Comparison of ENCODE assay signal across 8 mouse cellular contexts in the genomic region with DNA sequence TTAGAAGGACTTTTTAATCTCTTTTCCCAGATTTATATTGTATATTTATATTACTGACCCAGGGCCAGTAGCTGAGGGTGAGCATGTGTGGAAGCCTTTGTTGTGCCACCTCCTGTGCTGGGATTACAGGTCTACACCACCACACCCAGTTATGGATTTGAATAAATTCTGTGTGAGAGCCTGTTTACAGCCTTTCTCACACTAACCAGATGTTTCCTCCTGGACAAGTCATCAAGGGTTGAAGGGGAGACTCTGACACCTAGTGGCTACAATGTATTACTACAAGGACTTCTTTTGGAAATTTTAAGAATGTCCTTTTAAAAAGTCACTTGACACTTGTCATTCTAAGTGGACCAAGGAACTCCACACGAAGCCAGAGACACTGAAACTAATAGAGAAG. TPM values are rescaled to one million over a fixed set of nuclear protein-coding genes. Genes with fewer than 3 reads are reported as not detected.
DNase-seq lines count a peak whose midpoint lies in the region; ATAC-seq and TF ChIP-seq lines count a peak whose summit lies in the region.

No protein-coding gene starts in this region.

- H3K4me2 ChIP-seq in liver, embryonic 14.5 days (ENCODE audit: low read depth): no peak overlapping the region
- H3K4me2 ChIP-seq in liver, embryonic 11.5 days: no peak overlapping the region
- H3K4me2 ChIP-seq in hindbrain, postnatal 0 days (ENCODE audit: low read depth, low read length): no peak overlapping the region

- H3K27me3 ChIP-seq in liver, embryonic 14.5 days (ENCODE audit: control insufficient read depth, insufficient read depth, low read length): no peaks in the 10 kb centered on the region; the same call in 1 of the 2 replicates
- no peaks in the 10 kb centered on the region for H3K27me3 ChIP-seq in liver, embryonic 11.5 days (replicated peaks; ENCODE audit: control insufficient read depth, insufficient read depth, low read length)
- H3K27me3 ChIP-seq in hindbrain, postnatal 0 days (ENCODE audit: insufficient read depth, low read length): no peaks in the 10 kb centered on the region

- no peak overlapping the region for H3K27ac ChIP-seq in liver, embryonic 14.5 days
- H3K27ac ChIP-seq in liver, embryonic 11.5 days (ENCODE audit: low read depth, low read length): no peak overlapping the region
- H3K27ac ChIP-seq in hindbrain, postnatal 0 days: no peak overlapping the region

- 0% methylated on average over 1 of the region's 1 CpGs for WGBS in liver, embryonic 14.5 days (ENCODE audit: insufficient replicate concordance)
- WGBS in liver, embryonic 11.5 days: 0% methylated on average over 1 of the region's 1 CpGs
- WGBS in hindbrain, postnatal 0 days: 2% methylated on average over 1 of the region's 1 CpGs

- TF ChIP-seq EP300 in liver, embryonic 14.5 days (IDR thresholded peaks at IDR 0.05; ENCODE audit: low read depth): no peak

- no peak overlapping the region for H3K9ac ChIP-seq in liver, embryonic 14.5 days (replicated peaks)
- no peak overlapping the region for H3K9ac ChIP-seq in liver, embryonic 11.5 days (ENCODE audit: low read depth, low read length)
- H3K9ac ChIP-seq in hindbrain, postnatal 0 days (replicated peaks; ENCODE audit: low read length): no peak overlapping the region

- H3K9me3 ChIP-seq in liver, embryonic 14.5 days (ENCODE audit: control insufficient read depth, low read length): no peaks in the 10 kb centered on the region
- no peaks in the 10 kb centered on the region for H3K9me3 ChIP-seq in liver, embryonic 11.5 days (ENCODE audit: control insufficient read depth, low read length)
- H3K9me3 ChIP-seq in hindbrain, postnatal 0 days (ENCODE audit: low read length): no peaks in the 10 kb centered on the region

- TF ChIP-seq CTCF in liver, embryonic 14.5 days (IDR thresholded peaks at IDR 0.05; ENCODE audit: low read depth): peak; percentile 72
- TF ChIP-seq CTCF in hindbrain, postnatal 0 days (IDR thresholded peaks at IDR 0.05; ENCODE audit: low read depth): peak; percentile 76

- no peak for ATAC-seq in liver, embryonic 14.5 days (ENCODE audit: insufficient read depth)
- ATAC-seq in liver, embryonic 11.5 days (replicated peaks; ENCODE audit: low FRiP score): no peak
- 0 out of 2 replicates have a peak, but pooled peaks have one; percentile 29 for ATAC-seq in hindbrain, postnatal 0 days

- no peak overlapping the region for H3K4me3 ChIP-seq in liver, embryonic 14.5 days (ENCODE audit: insufficient read depth in 1 of 2, low read depth in 2 of 2, low read length in 2 of 2)
- no peak overlapping the region for H3K4me3 ChIP-seq in liver, embryonic 11.5 days (ENCODE audit: low read depth, low read length)
- H3K4me3 ChIP-seq in hindbrain, postnatal 0 days (ENCODE audit: low read length): no peak overlapping the region

- H3K4me1 ChIP-seq in liver, embryonic 14.5 days (replicated peaks; ENCODE audit: control insufficient read depth in 2 of 2, insufficient read depth in 2 of 2, low read length in 1 of 2): peaks cover 5 to 12% of the 10 kb centered on the region in 2 experiments; a peak in 3 of 4 replicates
- H3K4me1 ChIP-seq in liver, embryonic 11.5 days (replicated peaks; ENCODE audit: control insufficient read depth, insufficient read depth, low read length): no peaks in the 10 kb centered on the region
- H3K4me1 ChIP-seq in hindbrain, postnatal 0 days (ENCODE audit: insufficient read depth, low read length): no peaks in the 10 kb centered on the region

- no peaks in the 10 kb centered on the region for H3K36me3 ChIP-seq in liver, embryonic 14.5 days (replicated peaks; ENCODE audit: control insufficient read depth, insufficient read depth, low read depth)
- no peaks in the 10 kb centered on the region for H3K36me3 ChIP-seq in liver, embryonic 11.5 days (ENCODE audit: control insufficient read depth, insufficient read depth, low read length)
- no peaks in the 10 kb centered on the region for H3K36me3 ChIP-seq in hindbrain, postnatal 0 days (ENCODE audit: insufficient read depth, low read length)

- DNase-seq in adrenal gland, postnatal 14 days: peak; percentile 15
- no peak for DNase-seq in adrenal gland, postnatal 4 days (ENCODE audit: low spot score in 2 of 2)
- DNase-seq in liver, embryonic 14.5 days (ENCODE audit: low read depth in 3 of 3, low spot score in 3 of 3): peak; percentile 7 to 46 (median 25)
- no peak for DNase-seq in liver, embryonic 11.5 days (ENCODE audit: low spot score)
- peak; percentile 52 for DNase-seq in hindbrain, postnatal 0 days (ENCODE audit: low spot score)
- peak; percentile 61 for DNase-seq in retina, postnatal 1 day
- no peak for DNase-seq in thymus, postnatal 14 days
- DNase-seq in gastrocnemius, postnatal 4 days (ENCODE audit: low spot score in 2 of 2): no peak

RNA-seq across cellular contexts. Expression of gene Crybg1, which starts 28.7 kb away (rescaled TPM):
- 3.8 and 4.0 TPM in 2 replicates for total RNA-seq in adrenal gland, postnatal 14 days (2021)
- 1 to 10 TPM; 3.0 to 4.3 TPM for total RNA-seq in adrenal gland, postnatal 4 days (2021)
- 0.22 and 0.25 TPM in 2 replicates for polyA plus RNA-seq in liver, embryonic 14.5 days (2012; rRNA removed)
- polyA plus RNA-seq in liver, embryonic 14.5 days (2014; fragmentation: Nextera tagmentation; extraction: Ambion mirVana): 0.48 and 0.54 TPM in 2 replicates
- polyA plus RNA-seq in liver, embryonic 11.5 days (2014; fragmentation: Nextera tagmentation; extraction: Ambion mirVana): 0.33 and 0.56 TPM in 2 replicates
- total RNA-seq in hindbrain, postnatal 0 days (2014; rRNA removed): 0.10 and 0.43 TPM in 2 replicates
- polyA plus RNA-seq in hindbrain, postnatal 0 days (2015; fragmentation: Nextera tagmentation; extraction: Ambion mirVana): 0.16 TPM in 2 replicates
- 1 to 10 TPM; 2.7 to 2.9 TPM for total RNA-seq in gastrocnemius, postnatal 4 days (2021)

Comparison
In these comparisons a context has a peak if more than half of its experiments do, and no peak if none do; other contexts are left out.
1. DNase-seq: peak in adrenal gland, postnatal 14 days (single experiment), liver, embryonic 14.5 days (3 of 3), hindbrain, postnatal 0 days (single experiment) and retina, postnatal 1 day (single experiment); none in adrenal gland, postnatal 4 days (0 of 2), liver, embryonic 11.5 days (single experiment), thymus, postnatal 14 days (single experiment) and gastrocnemius, postnatal 4 days (0 of 2).